Mouse (Mus musculus): Measurements from ENCODE around the gene Brdt. TPM values are rescaled to one million over a fixed set of nuclear protein-coding genes. Genes with fewer than 3 reads are reported as not detected.
A peak's percentile ranks its signal among the peaks of the same experiment; 100 is the strongest.

Brdt gene
- 1.4 and 2.1 TPM in 2 replicates for polyA plus RNA-seq (2015; fragmentation: Nextera tagmentation; extraction: Ambion mirVana)

GRCm38 (mm10) chr5:107330916-107331421, at the start of gene Brdt:
Gene Brdt, plus strand, starts transcription at chr5:107331159.
- WGBS, result 89% methylated on average over 30 of the region's 30 CpGs
- Histone ChIP-seq H3K4me1 (no peaks in the 10 kb centered on the region), H3K27ac (no peak within 1 kb of the TSS), H3K4me2 (no peak within 1 kb of the TSS), H3K4me3 (no peak within 1 kb of the TSS), H3K27me3 (no peaks in the 10 kb centered on the region), H3K9me3 (no peaks in the 10 kb centered on the region), H3K36me3 (no peaks in the 10 kb centered on the region), H3K9ac (no peak within 1 kb of the TSS)
- ATAC-seq (ENCODE audit: borderline replicate concordance, extremely low read depth, low FRiP score, low TSS enrichment), result no peak

GRCm38 (mm10) chr5:107282561-107283307, 48.2 kb upstream of the Brdt start:
- no peaks in the 10 kb centered on the region for H3K27me3 ChIP-seq
- H3K4me3 ChIP-seq, result no peak overlapping the region
- WGBS, result 71% methylated on average over 9 of the region's 9 CpGs
- no peak overlapping the region for H3K27ac ChIP-seq
- H3K36me3 ChIP-seq, result no peaks in the 10 kb centered on the region
- no peaks in the 10 kb centered on the region for H3K9me3 ChIP-seq
- no peak overlapping the region for H3K9ac ChIP-seq
- no peak overlapping the region for H3K4me2 ChIP-seq
- ATAC-seq (ENCODE audit: borderline replicate concordance, extremely low read depth, low FRiP score, low TSS enrichment), result no peak
- H3K4me1 ChIP-seq, result peaks cover 13% of the 10 kb centered on the region

- no peak for ATAC-seq (ENCODE audit: borderline replicate concordance, extremely low read depth, low FRiP score, low TSS enrichment)
- Histone ChIP-seq H3K27ac (no peak overlapping the region), H3K36me3 (no peaks in the 10 kb centered on the region), H3K4me3 (no peak overlapping the region), H3K9me3 (no peaks in the 10 kb centered on the region), H3K4me1 (peaks cover 20% of the 10 kb centered on the region), H3K27me3 (no peaks in the 10 kb centered on the region), H3K4me2 (no peak overlapping the region), H3K9ac (no peak overlapping the region)
- 64% methylated on average over 10 of the region's 10 CpGs for WGBS
These were observed 46.9 kb upstream of the Brdt start for GRCm38 (mm10) chr5:107283935-107284524.

GRCm38 (mm10) chr5:107285563-107285962, 45.4 kb upstream of the Brdt start:
- Histone ChIP-seq H3K4me1 (peaks cover 25% of the 10 kb centered on the region), H3K4me3 (no peak overlapping the region), H3K9me3 (no peaks in the 10 kb centered on the region), H3K9ac (no peak overlapping the region), H3K4me2 (no peak overlapping the region), H3K36me3 (no peaks in the 10 kb centered on the region), H3K27ac (no peak overlapping the region), H3K27me3 (no peaks in the 10 kb centered on the region)
- ATAC-seq (ENCODE audit: borderline replicate concordance, extremely low read depth, low FRiP score, low TSS enrichment), result no peak
- 72% methylated on average over 6 of the region's 6 CpGs for WGBS

GRCm38 (mm10) chr5:107287254-107287907, 43.6 kb upstream of the Brdt start:
- Histone ChIP-seq H3K4me1 (peaks cover 25% of the 10 kb centered on the region), H3K27ac (peak overlapping the region; percentile 37; the same call in 1 of the 2 replicates), H3K9ac (peak overlapping the region; percentile 3; the same call in 1 of the 2 replicates), H3K4me2 (peak overlapping the region; percentile 89), H3K27me3 (no peaks in the 10 kb centered on the region), H3K4me3 (peak overlapping the region; percentile 89), H3K9me3 (no peaks in the 10 kb centered on the region), H3K36me3 (no peaks in the 10 kb centered on the region)
- ATAC-seq (ENCODE audit: borderline replicate concordance, extremely low read depth, low FRiP score, low TSS enrichment), result no peak
- WGBS, result 19% methylated on average over 6 of the region's 6 CpGs

GRCm38 (mm10) chr5:107287908-107288267, 43.1 kb upstream of the Brdt start:
- ATAC-seq (ENCODE audit: borderline replicate concordance, extremely low read depth, low FRiP score, low TSS enrichment), result no peak
- peak overlapping the region; percentile 89 for H3K9ac ChIP-seq
- H3K4me3 ChIP-seq, result peak overlapping the region; percentile 89

GRCm38 (mm10) chr5:107288427-107289233, 42.3 kb upstream of the Brdt start:
- peak overlapping the region; percentile 89 for H3K4me2 ChIP-seq
- H3K9ac ChIP-seq, result peak overlapping the region; percentile 89
- H3K4me3 ChIP-seq, result peak overlapping the region; percentile 89
- H3K4me1 ChIP-seq, result peaks cover 25% of the 10 kb centered on the region
- no peaks in the 10 kb centered on the region for H3K9me3 ChIP-seq
- no peaks in the 10 kb centered on the region for H3K36me3 ChIP-seq
- peak overlapping the region; percentile 94 for H3K27ac ChIP-seq
- no peaks in the 10 kb centered on the region for H3K27me3 ChIP-seq
- under 1% methylated on average over 62 of the region's 62 CpGs for WGBS
- ATAC-seq (ENCODE audit: borderline replicate concordance, extremely low read depth, low FRiP score, low TSS enrichment), result peak; percentile 48; the same call in 1 of the 2 replicates

More at GRCm38 (mm10) chr5:107287908-107288267, 43.1 kb upstream of the Brdt start:
- Histone ChIP-seq H3K4me2 (peak overlapping the region; percentile 89), H3K9me3 (no peaks in the 10 kb centered on the region), H3K27ac (peak overlapping the region; percentile 94), H3K36me3 (no peaks in the 10 kb centered on the region), H3K27me3 (no peaks in the 10 kb centered on the region), H3K4me1 (peaks cover 25% of the 10 kb centered on the region)
- 40% methylated on average over 5 of the region's 5 CpGs for WGBS

GRCm38 (mm10) chr5:107289234-107289764, 41.7 kb upstream of the Brdt start, which contains the start of gene Tgfbr3:
Gene Tgfbr3, minus strand, starts transcription at chr5:107289629.
- no peaks in the 10 kb centered on the region for H3K36me3 ChIP-seq
- H3K9ac ChIP-seq, result peak within 1 kb of the TSS; percentile 89
- ATAC-seq (ENCODE audit: borderline replicate concordance, extremely low read depth, low FRiP score, low TSS enrichment), result peak; percentile 96
- H3K27me3 ChIP-seq, result no peaks in the 10 kb centered on the region
- H3K4me2 ChIP-seq, result peak within 1 kb of the TSS; percentile 89
- peak within 1 kb of the TSS; percentile 89 for H3K4me3 ChIP-seq
- H3K27ac ChIP-seq, result peak within 1 kb of the TSS; percentile 94
- WGBS, result under 1% methylated on average over 33 of the region's 54 CpGs
- H3K4me1 ChIP-seq, result peaks cover 21% of the 10 kb centered on the region
- no peaks in the 10 kb centered on the region for H3K9me3 ChIP-seq

- Histone ChIP-seq H3K4me3 (peak overlapping the region; percentile 89), H3K4me2 (peak overlapping the region; percentile 89), H3K27me3 (no peaks in the 10 kb centered on the region), H3K4me1 (peaks cover 21% of the 10 kb centered on the region), H3K9me3 (no peaks in the 10 kb centered on the region), H3K27ac (peak overlapping the region; percentile 94), H3K36me3 (no peaks in the 10 kb centered on the region), H3K9ac (peak overlapping the region; percentile 89; the same call in 1 of the 2 replicates)
- no peak for ATAC-seq (ENCODE audit: borderline replicate concordance, extremely low read depth, low FRiP score, low TSS enrichment)
- 32% methylated on average over 8 of the region's 8 CpGs for WGBS
These were observed 41.0 kb upstream of the Brdt start for GRCm38 (mm10) chr5:107289986-107290385.

- no peaks in the 10 kb centered on the region for H3K9me3 ChIP-seq
- no peak overlapping the region for H3K9ac ChIP-seq
- H3K36me3 ChIP-seq, result no peaks in the 10 kb centered on the region
- H3K4me2 ChIP-seq, result no peak overlapping the region
- peaks cover 22% of the 10 kb centered on the region for H3K4me1 ChIP-seq
- H3K27ac ChIP-seq, result no peak overlapping the region
- H3K27me3 ChIP-seq, result no peaks in the 10 kb centered on the region
- H3K4me3 ChIP-seq, result no peak overlapping the region
- no peak for ATAC-seq (ENCODE audit: borderline replicate concordance, extremely low read depth, low FRiP score, low TSS enrichment)
- 91% methylated on average over 4 of the region's 4 CpGs for WGBS
These were observed 36.9 kb upstream of the Brdt start for GRCm38 (mm10) chr5:107294041-107294440.
